Mouse (Mus musculus): ENCODE results near the gene Rpl35. TPM values are rescaled to one million over a fixed set of nuclear protein-coding genes. Genes with fewer than 3 reads are reported as not detected.

The Rpl35 gene
- 988 and 1,016 TPM in 2 replicates for polyA plus RNA-seq (2014; fragmentation: Nextera tagmentation; extraction: Ambion mirVana)

GRCm38 (mm10) chr2:39005574-39006079 is at the start of gene Rpl35:
Rpl35 (minus strand) TSS chr2:39005624.
- H3K9ac ChIP-seq (ENCODE audit: low read depth, low read length) = peak within 1 kb of the TSS; percentile 91
- peak; percentile 49 for DNase-seq (ENCODE audit: low spot score)
- H3K27me3 ChIP-seq (ENCODE audit: control insufficient read depth, insufficient read depth, low read length) = no peaks in the 10 kb centered on the region
- ATAC-seq (ENCODE audit: low FRiP score) = no peak
- no peaks in the 10 kb centered on the region for H3K9me3 ChIP-seq (ENCODE audit: control insufficient read depth, low read length)
- H3K4me3 ChIP-seq (ENCODE audit: low read depth, low read length) = peak within 1 kb of the TSS; percentile 83
- peak within 1 kb of the TSS; percentile 73 for H3K27ac ChIP-seq (ENCODE audit: low read depth, low read length)
- H3K36me3 ChIP-seq (ENCODE audit: control insufficient read depth, insufficient read depth, low read length) = peaks cover 15% of the 10 kb centered on the region
- WGBS = 11% methylated on average over 15 of the region's 15 CpGs
- H3K4me1 ChIP-seq (replicated peaks; ENCODE audit: control insufficient read depth, insufficient read depth, low read length) = peaks cover 13% of the 10 kb centered on the region
- peak within 1 kb of the TSS; percentile 91 for H3K4me2 ChIP-seq (replicated peaks; ENCODE audit: low read depth, low read length)

GRCm38 (mm10) chr2:39048515-39048914 is 43.1 kb upstream of the Rpl35 start:
- no peak overlapping the region for H3K27ac ChIP-seq (ENCODE audit: low read depth, low read length)
- H3K4me2 ChIP-seq (replicated peaks; ENCODE audit: low read depth, low read length) = no peak overlapping the region
- H3K9ac ChIP-seq (ENCODE audit: low read depth, low read length) = no peak overlapping the region
- no peaks in the 10 kb centered on the region for H3K9me3 ChIP-seq (ENCODE audit: control insufficient read depth, low read length)
- no peak overlapping the region for H3K4me3 ChIP-seq (ENCODE audit: low read depth, low read length)
- H3K27me3 ChIP-seq (ENCODE audit: control insufficient read depth, insufficient read depth, low read length) = no peaks in the 10 kb centered on the region
- ATAC-seq (ENCODE audit: low FRiP score) = no peak
- H3K36me3 ChIP-seq (ENCODE audit: control insufficient read depth, insufficient read depth, low read length) = peaks cover 4% of the 10 kb centered on the region; the same call in 1 of the 2 replicates
- 94% methylated on average over 1 of the region's 1 CpGs for WGBS
- DNase-seq (ENCODE audit: low spot score) = no peak
- H3K4me1 ChIP-seq (replicated peaks; ENCODE audit: control insufficient read depth, insufficient read depth, low read length) = no peaks in the 10 kb centered on the region

GRCm38 (mm10) chr2:39040215-39040614 is 34.8 kb upstream of the Rpl35 start:
- WGBS = 89% methylated on average over 1 of the region's 1 CpGs
- no peak for DNase-seq (ENCODE audit: low spot score)
- H3K36me3 ChIP-seq (ENCODE audit: control insufficient read depth, insufficient read depth, low read length) = peaks cover 7% of the 10 kb centered on the region

GRCm38 (mm10) chr2:39031611-39032010 is 26.2 kb upstream of the Rpl35 start:
- DNase-seq (ENCODE audit: low spot score) = no peak
- ATAC-seq (ENCODE audit: low FRiP score) = no peak
- Histone ChIP-seq H3K27ac (ENCODE audit: low read depth, low read length) (no peak overlapping the region), H3K27me3 (ENCODE audit: control insufficient read depth, insufficient read depth, low read length) (no peaks in the 10 kb centered on the region), H3K9me3 (ENCODE audit: control insufficient read depth, low read length) (no peaks in the 10 kb centered on the region), H3K4me3 (ENCODE audit: low read depth, low read length) (no peak overlapping the region), H3K4me1 (replicated peaks; ENCODE audit: control insufficient read depth, insufficient read depth, low read length) (no peaks in the 10 kb centered on the region), H3K9ac (ENCODE audit: low read depth, low read length) (no peak overlapping the region), H3K4me2 (replicated peaks; ENCODE audit: low read depth, low read length) (no peak overlapping the region), H3K36me3 (ENCODE audit: control insufficient read depth, insufficient read depth, low read length) (peaks cover 14% of the 10 kb centered on the region; the same call in 1 of the 2 replicates)
- 88% methylated on average over 1 of the region's 1 CpGs for WGBS

More at GRCm38 (mm10) chr2:39040215-39040614, 34.8 kb upstream of the Rpl35 start:
- no peak overlapping the region for H3K4me3 ChIP-seq (ENCODE audit: low read depth, low read length)
- no peaks in the 10 kb centered on the region for H3K27me3 ChIP-seq (ENCODE audit: control insufficient read depth, insufficient read depth, low read length)
- H3K4me1 ChIP-seq (replicated peaks; ENCODE audit: control insufficient read depth, insufficient read depth, low read length) = no peaks in the 10 kb centered on the region
- no peak overlapping the region for H3K27ac ChIP-seq (ENCODE audit: low read depth, low read length)
- H3K9me3 ChIP-seq (ENCODE audit: control insufficient read depth, low read length) = no peaks in the 10 kb centered on the region
- H3K9ac ChIP-seq (ENCODE audit: low read depth, low read length) = no peak overlapping the region
- no peak for ATAC-seq (ENCODE audit: low FRiP score)
- H3K4me2 ChIP-seq (replicated peaks; ENCODE audit: low read depth, low read length) = no peak overlapping the region

GRCm38 (mm10) chr2:39020004-39020403 is 14.6 kb upstream of the Rpl35 start:
- no peak overlapping the region for H3K4me3 ChIP-seq (ENCODE audit: low read depth, low read length)
- DNase-seq (ENCODE audit: low spot score) = no peak
- no peak overlapping the region for H3K4me2 ChIP-seq (replicated peaks; ENCODE audit: low read depth, low read length)
- H3K27ac ChIP-seq (ENCODE audit: low read depth, low read length) = no peak overlapping the region
- no peaks in the 10 kb centered on the region for H3K27me3 ChIP-seq (ENCODE audit: control insufficient read depth, insufficient read depth, low read length)
- H3K9ac ChIP-seq (ENCODE audit: low read depth, low read length) = no peak overlapping the region
- no peaks in the 10 kb centered on the region for H3K9me3 ChIP-seq (ENCODE audit: control insufficient read depth, low read length)
- H3K4me1 ChIP-seq (replicated peaks; ENCODE audit: control insufficient read depth, insufficient read depth, low read length) = no peaks in the 10 kb centered on the region
- peaks cover 7% of the 10 kb centered on the region; the same call in 1 of the 2 replicates for H3K36me3 ChIP-seq (ENCODE audit: control insufficient read depth, insufficient read depth, low read length)
- ATAC-seq (ENCODE audit: low FRiP score) = no peak
- 92% methylated on average over 1 of the region's 1 CpGs for WGBS

GRCm38 (mm10) chr2:39016581-39016980 is 11.2 kb upstream of the Rpl35 start:
- Histone ChIP-seq H3K4me2 (replicated peaks; ENCODE audit: low read depth, low read length) (no peak overlapping the region), H3K9ac (ENCODE audit: low read depth, low read length) (no peak overlapping the region), H3K27ac (ENCODE audit: low read depth, low read length) (no peak overlapping the region), H3K9me3 (ENCODE audit: control insufficient read depth, low read length) (no peaks in the 10 kb centered on the region), H3K4me3 (ENCODE audit: low read depth, low read length) (no peak overlapping the region), H3K4me1 (replicated peaks; ENCODE audit: control insufficient read depth, insufficient read depth, low read length) (no peaks in the 10 kb centered on the region), H3K27me3 (ENCODE audit: control insufficient read depth, insufficient read depth, low read length) (no peaks in the 10 kb centered on the region), H3K36me3 (ENCODE audit: control insufficient read depth, insufficient read depth, low read length) (peaks cover 5% of the 10 kb centered on the region; the same call in 1 of the 2 replicates)
- ATAC-seq (ENCODE audit: low FRiP score) (no peak), DNase-seq (ENCODE audit: low spot score) (no peak)
- 82% methylated on average over 3 of the region's 3 CpGs for WGBS

- peaks cover 5% of the 10 kb centered on the region; the same call in 1 of the 2 replicates for H3K36me3 ChIP-seq (ENCODE audit: control insufficient read depth, insufficient read depth, low read length)
- 0 out of 2 replicates have a peak, but pooled peaks cover 4% of the 10 kb centered on the region for H3K4me1 ChIP-seq (replicated peaks; ENCODE audit: control insufficient read depth, insufficient read depth, low read length)
- H3K4me2 ChIP-seq (replicated peaks; ENCODE audit: low read depth, low read length) = no peak overlapping the region
- H3K27me3 ChIP-seq (ENCODE audit: control insufficient read depth, insufficient read depth, low read length) = no peaks in the 10 kb centered on the region
- no peak overlapping the region for H3K27ac ChIP-seq (ENCODE audit: low read depth, low read length)
- no peak for ATAC-seq (ENCODE audit: low FRiP score)
- H3K4me3 ChIP-seq (ENCODE audit: low read depth, low read length) = no peak overlapping the region
- 89% methylated on average over 7 of the region's 7 CpGs for WGBS
- H3K9ac ChIP-seq (ENCODE audit: low read depth, low read length) = no peak overlapping the region
- H3K9me3 ChIP-seq (ENCODE audit: control insufficient read depth, low read length) = no peaks in the 10 kb centered on the region
- no peak for DNase-seq (ENCODE audit: low spot score)
These were observed 7.4 kb upstream of the Rpl35 start for GRCm38 (mm10) chr2:39012768-39013279.

- no peaks in the 10 kb centered on the region for H3K27me3 ChIP-seq (ENCODE audit: control insufficient read depth, insufficient read depth, low read length)
- H3K4me3 ChIP-seq (ENCODE audit: low read depth, low read length) = no peak overlapping the region
- WGBS = 95% methylated on average over 3 of the region's 3 CpGs
- no peak overlapping the region for H3K9ac ChIP-seq (ENCODE audit: low read depth, low read length)
- ATAC-seq (ENCODE audit: low FRiP score) = no peak
- no peak for DNase-seq (ENCODE audit: low spot score)
- no peak overlapping the region for H3K27ac ChIP-seq (ENCODE audit: low read depth, low read length)
- no peak overlapping the region for H3K4me2 ChIP-seq (replicated peaks; ENCODE audit: low read depth, low read length)
- H3K36me3 ChIP-seq (ENCODE audit: control insufficient read depth, insufficient read depth, low read length) = peaks cover 5% of the 10 kb centered on the region; the same call in 1 of the 2 replicates
- 0 out of 2 replicates have a peak, but pooled peaks cover 4% of the 10 kb centered on the region for H3K4me1 ChIP-seq (replicated peaks; ENCODE audit: control insufficient read depth, insufficient read depth, low read length)
- no peaks in the 10 kb centered on the region for H3K9me3 ChIP-seq (ENCODE audit: control insufficient read depth, low read length)
These were observed 6.5 kb upstream of the Rpl35 start for GRCm38 (mm10) chr2:39011971-39012370.

GRCm38 (mm10) chr2:39011264-39011663 is 5.8 kb upstream of the Rpl35 start:
- ATAC-seq (ENCODE audit: low FRiP score) (no peak), DNase-seq (ENCODE audit: low spot score) (no peak)
- no peaks in the 10 kb centered on the region for H3K9me3 ChIP-seq (ENCODE audit: control insufficient read depth, low read length)
- H3K4me3 ChIP-seq (ENCODE audit: low read depth, low read length) = no peak overlapping the region
- no peak overlapping the region for H3K9ac ChIP-seq (ENCODE audit: low read depth, low read length)
- H3K27ac ChIP-seq (ENCODE audit: low read depth, low read length) = no peak overlapping the region
- H3K4me2 ChIP-seq (replicated peaks; ENCODE audit: low read depth, low read length) = no peak overlapping the region
- no peaks in the 10 kb centered on the region for H3K27me3 ChIP-seq (ENCODE audit: control insufficient read depth, insufficient read depth, low read length)
- H3K4me1 ChIP-seq (replicated peaks; ENCODE audit: control insufficient read depth, insufficient read depth, low read length) = 0 out of 2 replicates have a peak, but pooled peaks cover 4% of the 10 kb centered on the region
- H3K36me3 ChIP-seq (ENCODE audit: control insufficient read depth, insufficient read depth, low read length) = peaks cover 3% of the 10 kb centered on the region; the same call in 1 of the 2 replicates

Measured in hindbrain, embryonic 11.5 days (tissue).